Mouse (Mus musculus): ENCODE results near the gene Scarb1.
A peak's percentile ranks its signal among the peaks of the same experiment; 100 is the strongest.

The Scarb1 gene

GRCm38 (mm10) chr5:125364851-125365429 lies 24.0 kb upstream of the Scarb1 start:
- DNase-seq (ENCODE audit: low spot score in 2 of 2) = no peak

DNA sequence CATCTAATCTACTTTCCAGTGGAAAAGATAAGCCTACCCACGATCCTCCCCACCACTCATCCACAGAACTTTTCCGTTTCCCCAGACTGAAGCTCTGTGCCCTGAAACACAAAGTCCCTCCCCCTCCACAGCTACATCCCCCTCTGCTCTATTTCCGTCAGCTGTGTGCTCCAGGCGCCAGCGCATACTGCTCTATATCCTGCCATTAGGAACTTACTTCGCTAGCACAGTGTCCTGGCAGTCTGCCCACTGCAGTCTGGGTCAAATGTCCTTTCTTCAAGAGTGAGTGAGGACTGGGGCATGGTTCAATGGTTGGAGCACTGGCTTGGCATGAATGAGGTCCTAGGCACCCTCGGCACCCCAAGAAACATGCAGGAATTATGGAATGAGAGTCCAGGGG lies 23.0 kb upstream of the Scarb1 start:
- no peak for DNase-seq (ENCODE audit: low spot score in 2 of 2)

- no peak for DNase-seq (ENCODE audit: low spot score in 2 of 2)
These were observed 20.2 kb upstream of the Scarb1 start for GRCm38 (mm10) chr5:125360981-125361510.

- DNase-seq (ENCODE audit: low spot score in 2 of 2) = no peak
These were observed 19.7 kb upstream of the Scarb1 start for GRCm38 (mm10) chr5:125360566-125360965.

DNA sequence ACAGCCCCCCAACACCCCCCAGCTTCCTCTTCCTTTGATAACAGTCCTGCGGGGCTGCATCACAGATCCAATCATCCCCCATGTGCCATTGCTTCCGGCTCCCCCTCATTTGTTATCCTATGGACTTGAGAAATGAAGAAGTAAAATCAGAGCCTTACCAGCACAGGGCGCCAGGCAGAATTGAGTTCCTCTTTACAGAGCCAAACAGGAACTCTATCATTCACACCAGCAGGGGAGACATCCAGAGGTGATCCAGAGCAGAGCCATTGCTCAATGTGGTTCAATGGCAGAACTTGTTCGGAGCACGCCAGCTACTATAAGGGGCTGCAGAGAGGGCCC lies 17.3 kb upstream of the Scarb1 start:
- no peak for DNase-seq (ENCODE audit: low spot score in 2 of 2)

GRCm38 (mm10) chr5:125357543-125358269 lies 16.8 kb upstream of the Scarb1 start:
- DNase-seq (ENCODE audit: low spot score in 2 of 2) = no peak

DNA sequence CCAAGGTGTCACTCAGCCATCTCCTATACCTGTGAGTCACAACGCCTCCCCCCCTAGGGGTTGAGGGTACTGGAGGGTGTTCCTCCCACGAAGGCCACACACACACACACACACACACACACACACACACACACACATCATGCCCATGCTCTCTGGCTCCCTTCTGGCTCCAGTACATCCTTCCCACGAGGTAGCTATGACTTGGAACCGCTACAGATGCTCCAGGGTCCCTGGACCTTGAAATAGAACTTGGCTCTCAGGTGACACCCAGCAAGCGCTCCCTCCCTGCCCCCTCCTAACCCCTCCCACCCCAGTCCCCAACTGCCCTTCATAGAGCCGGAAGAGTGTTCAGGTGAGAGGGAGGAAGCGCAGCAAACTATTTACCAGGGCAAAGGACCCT lies 14.8 kb upstream of the Scarb1 start:
- DNase-seq (ENCODE audit: low spot score in 2 of 2) = no peak

- DNase-seq (ENCODE audit: low spot score in 2 of 2) = no peak
These were observed 14.1 kb upstream of the Scarb1 start for GRCm38 (mm10) chr5:125354885-125355492.

DNA sequence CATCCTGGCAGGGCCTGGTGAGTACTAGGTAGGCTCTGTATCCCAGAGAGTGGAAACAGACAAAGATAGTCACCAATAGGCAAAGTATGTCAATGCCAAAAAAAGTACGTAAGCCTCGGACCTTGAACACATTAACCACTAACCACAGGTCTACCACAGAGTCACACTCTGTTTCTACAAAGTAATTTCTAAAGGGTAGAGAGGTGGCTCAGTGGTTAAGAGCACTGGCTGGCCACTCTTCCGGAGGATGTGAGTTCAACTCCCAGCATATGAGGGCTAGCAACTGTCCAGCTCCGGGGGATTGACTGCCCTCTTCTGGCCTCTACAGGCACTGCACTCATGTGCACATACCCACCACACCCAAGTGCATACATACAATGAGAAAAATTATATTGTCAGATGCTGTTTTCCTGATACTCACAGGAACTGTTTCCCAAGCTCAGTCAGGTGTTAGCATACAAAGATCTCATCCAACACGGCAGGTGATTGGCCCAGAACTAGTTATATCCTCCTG lies 11.9 kb upstream of the Scarb1 start:
- no peak for DNase-seq (ENCODE audit: low spot score in 2 of 2)

DNA sequence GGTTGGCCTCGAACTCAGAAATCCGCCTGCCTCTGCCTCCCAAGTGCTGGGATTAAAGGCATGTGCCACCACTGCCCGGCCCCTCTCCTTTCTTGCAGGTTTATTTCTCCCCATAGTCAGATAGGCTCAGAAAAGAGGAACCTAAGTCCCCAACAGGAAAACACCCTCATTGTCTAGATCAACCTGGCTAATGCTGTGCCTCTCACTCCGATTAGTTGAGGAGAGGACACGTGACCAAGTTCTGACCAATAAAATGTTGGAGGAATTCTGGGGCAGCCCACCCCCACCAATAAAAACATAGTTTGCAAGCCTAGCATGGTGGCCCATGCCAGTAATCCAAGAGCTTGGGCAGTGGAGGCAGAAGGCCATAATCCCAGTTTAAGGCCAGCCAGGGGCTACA lies 11.0 kb upstream of the Scarb1 start:
- no peak for DNase-seq (ENCODE audit: low spot score in 2 of 2)

DNA sequence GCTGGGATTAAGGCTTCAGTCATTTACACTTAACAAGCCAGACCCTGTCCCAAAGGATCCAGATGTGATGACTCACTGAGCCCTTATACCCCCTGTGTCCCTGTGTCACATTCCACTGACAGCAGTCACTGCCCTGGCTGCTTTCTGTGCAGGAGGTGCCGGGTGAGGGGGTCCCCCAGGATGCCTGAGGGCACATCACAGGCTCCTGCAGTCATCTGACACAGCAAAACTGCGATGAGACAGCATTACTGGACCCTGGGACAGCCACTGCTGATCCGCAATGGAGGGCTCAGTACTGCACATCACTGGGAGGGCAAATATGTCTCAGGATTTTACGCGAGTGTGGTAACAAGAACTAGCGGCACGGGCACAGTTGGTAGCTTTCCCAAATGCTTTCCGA lies 10.2 kb upstream of the Scarb1 start:
- DNase-seq (ENCODE audit: low spot score in 2 of 2) = no peak

GRCm38 (mm10) chr5:125349391-125349790 lies 8.5 kb upstream of the Scarb1 start:
- DNase-seq (ENCODE audit: low spot score in 2 of 2) = no peak

DNA sequence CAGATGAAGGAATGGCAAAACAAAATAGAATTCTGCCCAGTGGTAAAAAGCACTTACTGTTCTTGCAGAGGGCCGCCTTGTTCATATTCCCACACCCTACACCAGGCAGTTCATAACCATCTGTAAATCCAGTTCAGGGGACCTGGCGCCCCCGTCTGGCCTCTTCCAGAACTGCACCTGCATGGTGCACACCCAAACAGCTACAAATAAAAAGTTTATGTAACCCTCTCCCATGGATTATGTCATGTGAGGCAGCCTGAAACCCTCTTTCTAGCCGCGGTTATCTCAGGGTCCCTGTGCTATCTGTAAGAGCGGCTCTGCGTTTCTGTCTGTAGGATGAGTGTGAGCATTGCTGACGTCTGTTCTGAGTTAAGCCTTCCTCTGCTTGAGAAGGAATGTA lies 7.6 kb upstream of the Scarb1 start:
- no peak for DNase-seq (ENCODE audit: low spot score in 2 of 2)

DNA sequence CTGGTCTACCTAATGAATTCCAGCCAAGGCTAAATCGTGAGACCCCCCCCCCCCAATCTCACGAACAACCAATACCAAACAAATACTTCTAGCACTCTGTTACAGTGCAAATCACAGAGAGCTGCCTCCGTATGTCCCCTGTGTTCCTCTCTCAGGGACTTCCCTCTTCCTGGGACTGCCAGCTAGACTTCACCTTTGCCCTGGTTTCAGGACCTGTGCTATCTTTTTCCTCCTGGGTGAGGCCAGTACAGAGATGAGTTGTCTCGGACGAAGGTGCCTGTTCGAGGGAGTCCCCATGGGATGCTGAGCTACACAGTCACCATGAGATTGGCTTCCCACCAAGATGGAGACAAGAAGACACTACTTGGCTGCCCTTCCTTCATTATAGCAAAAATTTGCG lies 7.2 kb upstream of the Scarb1 start:
- no peak for DNase-seq (ENCODE audit: low spot score in 2 of 2)

GRCm38 (mm10) chr5:125344296-125344695 lies 3.4 kb upstream of the Scarb1 start:
- no peak for DNase-seq (ENCODE audit: low spot score in 2 of 2)

GRCm38 (mm10) chr5:125341459-125342090 lies 681 bp upstream of the Scarb1 start:
- DNase-seq (ENCODE audit: low spot score in 2 of 2) = no peak

GRCm38 (mm10) chr5:125339851-125340531 lies 903 bp downstream of the Scarb1 start:
- DNase-seq (ENCODE audit: low spot score in 2 of 2) = peak in 1 of 2 experiments; percentile 31

- no peak for DNase-seq (ENCODE audit: low spot score in 2 of 2)
These were observed 1.7 kb downstream of the Scarb1 start for GRCm38 (mm10) chr5:125339108-125339751.

- DNase-seq (ENCODE audit: low spot score in 2 of 2) = no peak
These were observed 3.4 kb downstream of the Scarb1 start for GRCm38 (mm10) chr5:125337526-125337925.

- no peak for DNase-seq (ENCODE audit: low spot score in 2 of 2)
These were observed 3.9 kb downstream of the Scarb1 start for GRCm38 (mm10) chr5:125337012-125337411.

DNA sequence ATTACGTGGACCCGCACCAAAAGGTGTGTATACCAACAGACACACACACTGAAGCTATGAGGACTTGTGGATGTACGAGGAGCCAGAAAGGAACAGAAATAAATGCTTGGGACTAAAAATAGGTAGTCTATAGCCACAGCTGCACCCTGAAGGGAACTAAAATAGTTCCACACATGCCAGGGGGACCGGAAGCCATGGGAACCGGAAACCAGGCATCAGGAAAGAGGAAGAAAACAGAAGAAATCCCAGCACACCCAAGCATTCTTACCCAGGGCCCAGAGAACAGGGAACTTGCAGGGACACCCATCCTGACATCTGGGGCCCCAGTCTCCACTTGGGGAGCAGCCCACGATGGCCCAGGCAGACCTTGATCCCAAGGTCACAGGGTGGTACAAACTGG lies 7.9 kb downstream of the Scarb1 start:
- DNase-seq (ENCODE audit: low spot score in 2 of 2) = no peak
